Mouse (Mus musculus) midbrain, postnatal 0 days (tissue): ENCODE measurements around the gene Tenm2. TPM values are rescaled to one million over a fixed set of nuclear protein-coding genes. Genes with fewer than 3 reads are reported as not detected.

Source experiments
- ATAC-seq: fragments of 200-750 bp; cut with Nextera tagmentation; 2 replicates; pipeline ENCODE4 v1.8.0; 2017; ENCODE audit warnings: moderate number of reproducible peaks, mild to moderate bottlenecking, moderate TSS enrichment, moderate library complexity; ENCODE audit not compliant: low FRiP score
- DNase-seq: peaks from one replicate; pipeline ENCODE4 v3.0.0-alpha.2; 2015; ENCODE audit warnings: low spot score
- H3K27ac ChIP-seq: fragments of 300-500 bp; sonication (generic); 2 replicates; pipeline ENCODE4 v1.5.1; 2014; ENCODE audit warnings: low read depth, mild to moderate bottlenecking, low read length, mixed read lengths
- H3K27me3 ChIP-seq: fragments of 300-500 bp; sonication (generic); 2 replicates; pipeline ENCODE4 v1.6.1; 2014; ENCODE audit warnings: low read length, control low read depth, mixed read lengths; ENCODE audit not compliant: insufficient read depth
- H3K36me3 ChIP-seq: fragments of 300-500 bp; sonication (generic); 2 replicates; pipeline ENCODE4 v1.6.1; 2014; ENCODE audit warnings: low read length, control low read depth, mixed read lengths; ENCODE audit not compliant: insufficient read depth
- H3K4me1 ChIP-seq: fragments of 300-500 bp; sonication (generic); 2 replicates; pipeline ENCODE4 v1.6.1; 2014; ENCODE audit warnings: mild to moderate bottlenecking, control low read depth, antibody characterized with exemption, low read length, mixed read lengths; ENCODE audit not compliant: insufficient read depth
- H3K4me2 ChIP-seq: fragments of 300-500 bp; sonication (generic); 2 replicates; pipeline ENCODE4 v1.6.1; 2014; ENCODE audit warnings: low read depth, mild to moderate bottlenecking, low read length, mixed read lengths; ENCODE audit not compliant: poor library complexity, severe bottlenecking
- H3K4me3 ChIP-seq: fragments of 300-500 bp; sonication (generic); 2 replicates; pipeline ENCODE4 v1.5.1; 2014; ENCODE audit warnings: low read depth, mild to moderate bottlenecking, low read length, moderate library complexity
- H3K9ac ChIP-seq: fragments of 300-500 bp; sonication (generic); replicated peaks from 2 replicates; pipeline ENCODE4 v1.6.1; 2014; ENCODE audit warnings: mild to moderate bottlenecking, low read length, moderate library complexity, mixed read lengths; ENCODE audit not compliant: poor library complexity, severe bottlenecking
- H3K9me3 ChIP-seq: fragments of 300-500 bp; sonication (generic); 2 replicates; pipeline ENCODE4 v1.6.1; 2016; ENCODE audit warnings: low read length, control low read depth
- CTCF ChIP-seq: IDR thresholded peaks from 2 replicates; pipeline ENCODE4 v1.5.1; 2016; ENCODE audit warnings: antibody characterized with exemption, mild to moderate bottlenecking
- WGBS: fragments of 180-500 bp; shearing (Covaris S2); extraction: QIAGEN DNeasy Blood & Tissue Kit; methylation state at CpG from one replicate; pipeline ENCODE4 v1.1.7; 2014; 5-methylcytosine and 5-hydroxymethylcytosine counted together
- polyA plus RNA-seq: library from polyadenylated mRNA; unstranded; fragments of >200 nt; fragmentation: Nextera tagmentation; extraction: Ambion mirVana; gene quantifications from 2 replicates; pipeline ENCODE4 v1.2.1, GENCODE M21; 2015
- total RNA-seq: library from RNA; depleted of rRNA; stranded (reverse); fragments of >200 nt; gene quantifications from 2 replicates; pipeline ENCODE4 v1.2.3, GENCODE M21; 2014

Tenm2 gene
- total and polyA plus RNA-seq, 2 experiments from 2014 or later, result 62.6 to 138 TPM

DNA sequence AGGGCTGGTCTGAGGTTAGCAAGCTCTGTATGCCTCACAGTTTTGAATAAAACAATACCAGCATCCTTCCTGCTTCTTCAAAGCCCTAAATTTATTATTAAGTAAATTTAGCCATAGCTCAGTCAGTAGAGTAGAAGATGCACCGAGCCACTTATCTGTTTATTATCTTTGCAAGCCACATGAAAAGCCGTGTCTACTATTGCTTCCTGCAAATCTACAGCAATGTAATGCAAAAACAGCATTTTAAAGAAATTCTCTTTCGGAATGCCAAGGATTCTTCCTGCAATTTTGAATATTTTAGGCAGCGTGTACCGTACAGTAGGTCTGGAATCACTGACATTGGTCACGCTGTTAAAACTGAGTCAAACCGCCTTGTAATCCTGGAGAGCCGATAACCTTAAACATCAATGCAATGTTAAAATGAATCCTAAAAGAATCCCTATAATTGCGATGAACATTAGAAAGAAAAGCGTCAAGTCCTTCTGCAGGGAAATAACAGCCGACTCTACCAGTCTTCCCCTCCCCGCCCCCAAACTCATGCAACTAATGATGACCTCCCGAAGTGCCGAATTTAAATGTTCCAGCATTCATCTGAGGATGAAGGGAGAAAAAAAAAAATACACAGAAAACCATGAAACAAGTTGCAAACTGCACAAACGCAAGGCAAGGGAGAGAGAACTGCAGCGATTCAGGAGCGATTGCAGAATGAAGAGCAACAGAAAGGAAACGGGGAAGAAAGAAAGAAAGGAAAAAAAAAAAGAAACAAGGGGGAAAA is 556 bp downstream of the Tenm2 start:
- peak overlapping the region; percentile 73 for H3K4me2 ChIP-seq
- H3K27me3 ChIP-seq, result no peaks in the 10 kb centered on the region
- 1% methylated on average over 18 of the region's 18 CpGs for WGBS
- no peak for TF ChIP-seq CTCF
- DNase-seq (peak; percentile 30), ATAC-seq (no peak)
- peak overlapping the region; percentile 91 for H3K27ac ChIP-seq
- peaks cover 6% of the 10 kb centered on the region for H3K4me1 ChIP-seq
- peak overlapping the region; percentile 63 for H3K4me3 ChIP-seq
- H3K36me3 ChIP-seq, result no peaks in the 10 kb centered on the region
- peak overlapping the region; percentile 75 for H3K9ac ChIP-seq
- no peaks in the 10 kb centered on the region for H3K9me3 ChIP-seq

- Histone ChIP-seq H3K4me2 (no peak overlapping the region), H3K4me1 (peaks cover 3% of the 10 kb centered on the region; the same call in 1 of the 2 replicates), H3K9ac (no peak overlapping the region), H3K36me3 (no peaks in the 10 kb centered on the region), H3K27me3 (no peaks in the 10 kb centered on the region), H3K4me3 (no peak overlapping the region), H3K27ac (no peak overlapping the region), H3K9me3 (no peaks in the 10 kb centered on the region)
- DNase-seq (no peak), ATAC-seq (no peak)
- WGBS, result 44% methylated on average over 1 of the region's 1 CpGs
- TF ChIP-seq CTCF, result no peak
Observed at GRCm38 (mm10) chr11:37227404-37227803, 8.4 kb downstream of the Tenm2 start.

- 84% methylated on average over 10 of the region's 10 CpGs for WGBS
- DNase-seq, result no peak
- H3K27ac ChIP-seq, result no peak overlapping the region
- no peak overlapping the region for H3K9ac ChIP-seq
- no peaks in the 10 kb centered on the region for H3K9me3 ChIP-seq
- TF ChIP-seq CTCF, result no peak
- no peaks in the 10 kb centered on the region for H3K36me3 ChIP-seq
- no peak overlapping the region for H3K4me2 ChIP-seq
- H3K27me3 ChIP-seq, result no peaks in the 10 kb centered on the region
- no peak for ATAC-seq
- peaks cover 3% of the 10 kb centered on the region; the same call in 1 of the 2 replicates for H3K4me1 ChIP-seq
- no peak overlapping the region for H3K4me3 ChIP-seq
Observed at GRCm38 (mm10) chr11:37226943-37227342, 8.8 kb downstream of the Tenm2 start.

- no peak for ATAC-seq
- no peaks in the 10 kb centered on the region for H3K27me3 ChIP-seq
- no peak overlapping the region for H3K27ac ChIP-seq
- no peaks in the 10 kb centered on the region for H3K36me3 ChIP-seq
- no peak overlapping the region for H3K9ac ChIP-seq
- H3K4me1 ChIP-seq, result no peaks in the 10 kb centered on the region
- H3K4me2 ChIP-seq, result no peak overlapping the region
- no peak for DNase-seq
- 79% methylated on average over 2 of the region's 2 CpGs for WGBS
- no peak overlapping the region for H3K4me3 ChIP-seq
- no peaks in the 10 kb centered on the region for H3K9me3 ChIP-seq
- TF ChIP-seq CTCF, result no peak
Observed at GRCm38 (mm10) chr11:37222737-37223136, 13.0 kb downstream of the Tenm2 start.

- DNase-seq, result no peak
- Histone ChIP-seq H3K27me3 (no peaks in the 10 kb centered on the region), H3K36me3 (no peaks in the 10 kb centered on the region), H3K4me3 (no peak overlapping the region), H3K9ac (no peak overlapping the region), H3K9me3 (no peaks in the 10 kb centered on the region), H3K4me2 (no peak overlapping the region), H3K27ac (no peak overlapping the region), H3K4me1 (no peaks in the 10 kb centered on the region)
- WGBS, result 84% methylated on average over 2 of the region's 2 CpGs
- TF ChIP-seq CTCF, result no peak
- no peak for ATAC-seq
Observed at GRCm38 (mm10) chr11:37222056-37222455, 13.7 kb downstream of the Tenm2 start.

DNA sequence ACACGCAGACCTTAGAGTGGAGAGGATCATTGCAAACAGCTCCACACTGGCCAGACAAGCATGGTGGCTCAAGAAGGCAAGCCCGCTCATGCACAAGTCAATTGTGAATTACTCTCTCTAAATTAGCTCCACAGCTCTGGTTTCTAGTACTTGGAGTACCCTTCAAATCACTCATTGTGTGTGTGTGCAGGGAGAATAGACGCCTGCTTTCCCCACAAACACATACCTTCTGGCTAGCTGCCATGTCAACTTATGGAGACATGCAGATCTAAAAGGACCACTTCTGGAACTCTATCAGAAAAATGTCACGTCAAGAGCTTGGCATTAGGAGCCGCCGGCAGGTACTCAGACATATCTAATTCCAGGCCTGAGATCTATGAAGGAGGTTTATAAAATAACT is 14.8 kb downstream of the Tenm2 start:
- Histone ChIP-seq H3K36me3 (no peaks in the 10 kb centered on the region), H3K27me3 (no peaks in the 10 kb centered on the region), H3K4me1 (no peaks in the 10 kb centered on the region), H3K4me3 (no peak overlapping the region), H3K27ac (no peak overlapping the region), H3K9me3 (no peaks in the 10 kb centered on the region), H3K4me2 (no peak overlapping the region), H3K9ac (no peak overlapping the region)
- ATAC-seq, result no peak
- no peak for DNase-seq
- no peak for TF ChIP-seq CTCF
- WGBS, result 87% methylated on average over 6 of the region's 6 CpGs
